ENCODE assay signal across 8 mouse cellular contexts in genomic region chr12:36156101-36156636, GRCm38 (mm10). TPM values are rescaled to one million over a fixed set of nuclear protein-coding genes. Genes with fewer than 3 reads are reported as not detected.
A peak's percentile ranks its signal among the peaks of the same experiment; 100 is the strongest.
DNase-seq lines count a peak whose midpoint lies in the region; ATAC-seq and TF ChIP-seq lines count a peak whose summit lies in the region.

No protein-coding gene starts in this region.

- under 1% methylated on average over 33 of the region's 33 CpGs for WGBS in kidney, postnatal 0 days
- WGBS in forebrain, postnatal 0 days, result 5% methylated on average over 33 of the region's 33 CpGs
- WGBS in macrophage (ENCODE audit: missing documents), result under 1% methylated on average over 33 of the region's 33 CpGs

- ATAC-seq in kidney, postnatal 0 days (replicated peaks; ENCODE audit: low FRiP score, low read depth), result peak; percentile 56
- peak; percentile 44 for ATAC-seq in forebrain, postnatal 0 days

- peak overlapping the region; percentile 81 for H3K9ac ChIP-seq in kidney, postnatal 0 days (ENCODE audit: low read depth, low read length)
- H3K9ac ChIP-seq in forebrain, postnatal 0 days, result peak overlapping the region; percentile 85

- H3K4me1 ChIP-seq in kidney, postnatal 0 days (replicated peaks; ENCODE audit: insufficient read depth, low read length), result peaks cover 8% of the 10 kb centered on the region; the same call in 1 of the 2 replicates
- peaks cover 13% of the 10 kb centered on the region; the same call in 1 of the 2 replicates for H3K4me1 ChIP-seq in forebrain, postnatal 0 days (ENCODE audit: insufficient read depth)

- peaks cover 31% of the 10 kb centered on the region for H3K79me2 ChIP-seq in macrophage (ENCODE audit: inconsistent target)

- no peak for TF ChIP-seq CTCF in kidney, postnatal 0 days (IDR thresholded peaks at IDR 0.05; ENCODE audit: low read depth)
- TF ChIP-seq CTCF in forebrain, postnatal 0 days (IDR thresholded peaks at IDR 0.05; ENCODE audit: low read depth), result no peak

- peak overlapping the region; percentile 93 for H3K27ac ChIP-seq in kidney, postnatal 0 days
- H3K27ac ChIP-seq in forebrain, postnatal 0 days (ENCODE audit: low read depth, low read length), result peak overlapping the region; percentile 91
- no peak overlapping the region for H3K27ac ChIP-seq in macrophage

- DNase-seq in kidney, postnatal 0 days (ENCODE audit: low spot score), result no peak
- no peak for DNase-seq in kidney, postnatal 25 days
- DNase-seq in adipocyte (ENCODE audit: low spot score), result peak; percentile 31
- DNase-seq in forebrain, postnatal 0 days, result no peak
- no peak for DNase-seq in cerebellum, adult 9-11 months
- DNase-seq in spleen, postnatal 10 days (ENCODE audit: low spot score in 2 of 2), result no peak
- no peak for DNase-seq in embryo, embryonic 9.5 days (ENCODE audit: extremely low spot score)

- H3K9me3 ChIP-seq in kidney, postnatal 0 days (replicated peaks; ENCODE audit: low read length), result no peaks in the 10 kb centered on the region
- H3K9me3 ChIP-seq in forebrain, postnatal 0 days (ENCODE audit: low read length), result no peaks in the 10 kb centered on the region

- no peaks in the 10 kb centered on the region for H3K36me3 ChIP-seq in kidney, postnatal 0 days (ENCODE audit: insufficient read depth, low read length)
- H3K36me3 ChIP-seq in forebrain, postnatal 0 days (ENCODE audit: insufficient read depth), result no peaks in the 10 kb centered on the region
- no peaks in the 10 kb centered on the region for H3K36me3 ChIP-seq in macrophage (ENCODE audit: inconsistent target)

- no peaks in the 10 kb centered on the region for H3K27me3 ChIP-seq in kidney, postnatal 0 days (ENCODE audit: insufficient read depth, low read length)
- H3K27me3 ChIP-seq in forebrain, postnatal 0 days (ENCODE audit: insufficient read depth, low read length), result no peaks in the 10 kb centered on the region

- H3K4me2 ChIP-seq in kidney, postnatal 0 days (ENCODE audit: low read length), result peak overlapping the region; percentile 91
- H3K4me2 ChIP-seq in forebrain, postnatal 0 days (ENCODE audit: low read depth), result peak overlapping the region; percentile 77

- peak overlapping the region; percentile 86 for H3K4me3 ChIP-seq in kidney, postnatal 0 days (replicated peaks; ENCODE audit: low read depth, low read length)
- H3K4me3 ChIP-seq in forebrain, postnatal 0 days (ENCODE audit: low read depth, low read length), result peak overlapping the region; percentile 79
- H3K4me3 ChIP-seq in macrophage (ENCODE audit: inconsistent target), result peak overlapping the region; percentile 95

RNA-seq across cellular contexts. Expression of gene Ankmy2, which starts 0.7 kb away (rescaled TPM):
- polyA plus RNA-seq in kidney, postnatal 0 days (2015; fragmentation: Nextera tagmentation; extraction: Ambion mirVana), result 35.4 and 40.1 TPM in 2 replicates
- total RNA-seq in forebrain, postnatal 0 days (2014; rRNA removed), result 77.7 and 80.0 TPM in 2 replicates
- polyA plus RNA-seq in forebrain, postnatal 0 days (2015; fragmentation: Nextera tagmentation; extraction: Ambion mirVana), result 65.3 and 78.6 TPM in 2 replicates
- 10 to 100 TPM in 19 of 26 experiments, 1 to 10 TPM in 7; 2.6 to 39.6 (median 20.7) TPM for total RNA-seq in macrophage (2018; cell fraction: chromatin; rRNA removed)
- total RNA-seq in macrophage (2018; cell fraction: cytosol; rRNA removed), result 10 to 100 TPM in 19 of 26 experiments, 1 to 10 TPM in 7; 4.0 to 16.6 (median 13.3) TPM
- 10 to 100 TPM in 15 of 26 experiments, 1 to 10 TPM in 11; 3.3 to 35.6 (median 11.2) TPM for total RNA-seq in macrophage (2018; cell fraction: nucleus; rRNA removed)
- 10.6 to 18.2 TPM (median 16.7 TPM) in 3 replicates for polyA plus RNA-seq in macrophage (2018)

RNA-seq across cellular contexts. Expression of gene Bzw2, which starts 1.7 kb away (rescaled TPM):
- polyA plus RNA-seq in kidney, postnatal 0 days (2015; fragmentation: Nextera tagmentation; extraction: Ambion mirVana), result 157 and 163 TPM in 2 replicates
- 379 and 428 TPM in 2 replicates for total RNA-seq in forebrain, postnatal 0 days (2014; rRNA removed)
- 433 and 494 TPM in 2 replicates for polyA plus RNA-seq in forebrain, postnatal 0 days (2015; fragmentation: Nextera tagmentation; extraction: Ambion mirVana)
- 10 to 100 TPM in 18 of 26 experiments, 1 to 10 TPM in 8; 4.3 to 89.4 (median 13.7) TPM for total RNA-seq in macrophage (2018; cell fraction: chromatin; rRNA removed)
- total RNA-seq in macrophage (2018; cell fraction: cytosol; rRNA removed), result 10 to 100 TPM in 7 of 26 experiments, 1 to 10 TPM in 19; 2.6 to 12.9 (median 8.1) TPM
- total RNA-seq in macrophage (2018; cell fraction: nucleus; rRNA removed), result 10 to 100 TPM in 10 of 26 experiments, 1 to 10 TPM in 16; 2.6 to 88.1 (median 8.6) TPM
- 8.0 to 29.1 TPM (median 14.2 TPM) in 3 replicates for polyA plus RNA-seq in macrophage (2018)
